Mouse (Mus musculus): ENCODE data around the gene Zfp366.

Zfp366 gene

GRCm38 (mm10) chr13:99294176-99294575 is 109.6 kb downstream of the Zfp366 start:
- no peak for DNase-seq (ENCODE audit: extremely low spot score, low read depth, low spot score)

GRCm38 (mm10) chr13:99299921-99300320 is 115.3 kb downstream of the Zfp366 start:
- DNase-seq (ENCODE audit: extremely low spot score, low read depth, low spot score) = no peak

Data from hindlimb bud, embryonic 11.5 days (tissue).